Mouse (Mus musculus) heart, adult 2 months (tissue): ENCODE measurements around the gene Tbkbp1. TPM values are rescaled to one million over a fixed set of nuclear protein-coding genes. Genes with fewer than 3 reads are reported as not detected.

ENCODE experiments used
- DNase-seq, 2 experiments: peaks; one replicate each; pipeline ENCODE4 v3.0.0; 2021
- H3K27ac ChIP-seq: fragments of 200-600 bp; 2 replicates; pipeline ENCODE4 v1.8.1; 2022
- H3K27me3 ChIP-seq: fragments of 200-500 bp; 2 replicates; pipeline ENCODE4 v1.6.1; 2012; ENCODE audit warnings: mild to moderate bottlenecking, low read length, inconsistent platforms, mixed read lengths; ENCODE audit not compliant: control insufficient read depth, insufficient read depth
- H3K36me3 ChIP-seq: fragments of 200-500 bp; 2 replicates; pipeline ENCODE4 v1.6.1; 2012; ENCODE audit warnings: low read length, inconsistent platforms; ENCODE audit not compliant: control insufficient read depth, insufficient read depth
- H3K4me1 ChIP-seq: fragments of 200-500 bp; 2 replicates; pipeline ENCODE4 v1.6.1; 2011; ENCODE audit warnings: low read length; ENCODE audit not compliant: control insufficient read depth, insufficient read depth
- H3K4me3 ChIP-seq: fragments of 200-600 bp; 2 replicates; pipeline ENCODE4 v1.8.1; 2022
- H3K79me2 ChIP-seq: fragments of 200-500 bp; replicated peaks from 2 replicates; pipeline ENCODE4 v1.6.1; 2012; ENCODE audit warnings: mild to moderate bottlenecking, inconsistent platforms, low read length, moderate library complexity, mixed read lengths; ENCODE audit not compliant: control insufficient read depth, insufficient read depth
- H3K9ac ChIP-seq: fragments of 200-500 bp; 2 replicates; pipeline ENCODE4 v1.6.1; 2012; ENCODE audit warnings: low read depth, mild to moderate bottlenecking, control low read depth, inconsistent platforms, low read length, mixed read lengths
- CTCF ChIP-seq: fragments of 200-600 bp; IDR thresholded peaks from 2 replicates; pipeline ENCODE4 v1.8.1; 2022; ENCODE audit warnings: antibody characterized with exemption, mild to moderate bottlenecking, moderate library complexity
- EP300 ChIP-seq: fragments of 200-500 bp; IDR thresholded peaks from 2 replicates; pipeline ENCODE4 v1.6.1; 2011; ENCODE audit warnings: low read depth, low read length, control low read depth; ENCODE audit not compliant: insufficient read depth
- POLR2A ChIP-seq: fragments of 200-500 bp; IDR thresholded peaks from 2 replicates; pipeline ENCODE4 v1.6.1; 2011; ENCODE audit warnings: mild to moderate bottlenecking, low read depth, low read length, control low read depth; ENCODE audit not compliant: insufficient read depth
- WGBS: fragments of 180-500 bp; shearing (Covaris S2); methylation state at CpG from one replicate; pipeline ENCODE4 v1.1.7; 2018; 5-methylcytosine and 5-hydroxymethylcytosine counted together
- intact Hi-C: fragments of 180-260 bp; cut with DNase I; formaldehyde crosslinking; loops from one replicate; pipeline ENCODE4 v1.15.1; 2025
- polyA plus RNA-seq: library from polyadenylated mRNA; depleted of rRNA; stranded (reverse); fragments of >200 nt; gene quantifications from 2 replicates; pipeline ENCODE4 v1.2.3, GENCODE M21; 2012
- total RNA-seq, 2 experiments: library from RNA; stranded (reverse); gene quantifications; 2 replicates each; pipeline ENCODE4 v1.2.3; 2021

The Tbkbp1 gene
- total and polyA plus RNA-seq, 3 experiments = 12.1 to 13.5 (median 12.2) TPM

DNA sequence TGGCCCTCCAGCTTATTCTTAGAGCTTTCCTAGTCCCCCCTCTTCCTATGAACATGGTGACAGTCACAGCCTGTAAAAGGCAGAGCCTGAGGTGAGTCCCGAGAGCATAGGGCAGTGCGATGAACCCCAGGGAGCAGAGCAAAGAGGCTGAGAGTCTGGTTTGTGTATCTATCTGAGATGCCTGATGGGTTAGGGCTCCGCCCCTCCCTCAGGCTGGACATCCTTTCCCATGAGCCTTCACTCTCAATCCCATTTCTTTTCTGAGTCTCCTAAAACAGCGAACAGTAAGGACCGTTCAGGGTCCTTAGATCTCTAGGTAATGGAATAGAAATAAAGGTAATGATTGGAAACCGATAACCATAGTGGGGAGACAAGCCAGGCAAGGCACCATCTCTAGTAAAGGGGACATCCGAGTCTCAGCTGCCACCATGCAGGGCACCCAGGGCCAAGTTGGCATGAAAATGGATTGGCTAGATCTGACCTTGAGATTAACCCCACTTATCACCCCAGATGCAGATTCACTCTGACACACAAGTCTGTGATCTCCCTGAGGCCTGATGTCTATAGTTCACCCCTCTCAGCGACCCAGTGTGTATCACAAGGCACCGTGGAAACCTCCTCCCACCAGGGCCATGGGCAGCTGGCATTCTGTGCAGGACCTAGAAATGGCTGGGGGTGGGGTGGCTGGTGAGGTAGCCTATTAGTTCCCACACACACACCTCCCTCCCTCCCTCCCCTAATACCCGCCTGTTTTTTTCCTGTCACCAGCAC is 26.8 kb downstream of the Tbkbp1 start:
- TF ChIP-seq EP300 (no peak), POLR2A (no peak), CTCF (no peak)
- intact Hi-C loops = no loop called here
- H3K36me3 ChIP-seq = no peaks in the 10 kb centered on the region
- no peaks in the 10 kb centered on the region for H3K4me1 ChIP-seq
- H3K27me3 ChIP-seq = no peaks in the 10 kb centered on the region
- H3K4me3 ChIP-seq = no peak overlapping the region
- no peak for DNase-seq
- no peaks in the 10 kb centered on the region for H3K79me2 ChIP-seq
- H3K9ac ChIP-seq = no peak overlapping the region
- no peak overlapping the region for H3K27ac ChIP-seq
- 72% methylated on average over 10 of the region's 10 CpGs for WGBS

DNA sequence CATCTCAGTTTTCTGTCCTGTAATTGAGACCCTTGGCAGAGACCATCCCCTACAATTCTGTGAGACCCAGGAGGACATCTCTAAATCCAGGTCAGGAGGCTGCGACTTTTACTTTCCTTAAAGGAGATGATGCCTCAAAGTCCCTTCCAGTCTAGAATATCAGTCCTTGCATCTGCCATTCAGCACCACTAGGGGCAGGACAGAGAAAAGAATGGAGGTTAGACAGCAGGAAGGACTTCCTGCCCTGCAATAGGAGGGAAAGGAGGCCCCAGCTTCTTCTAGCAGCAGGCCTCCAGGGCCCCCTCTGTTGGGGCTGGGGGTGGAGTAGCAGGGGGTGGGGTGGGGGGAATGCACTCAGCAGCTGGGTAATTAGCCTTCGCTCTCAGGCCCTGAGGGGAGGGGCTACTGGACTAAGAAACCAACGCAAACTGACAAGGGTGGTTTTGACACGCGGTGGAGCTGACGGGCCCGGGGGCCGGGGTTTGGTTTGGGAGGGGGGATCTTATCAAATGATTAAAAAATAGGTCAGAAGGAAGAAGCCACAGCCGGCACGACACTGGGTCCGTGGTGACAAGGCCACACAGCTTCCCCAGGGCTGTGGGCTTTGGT is 27.9 kb downstream of the Tbkbp1 start:
- no peaks in the 10 kb centered on the region for H3K36me3 ChIP-seq
- no peaks in the 10 kb centered on the region for H3K27me3 ChIP-seq
- TF ChIP-seq CTCF (peak; percentile 47), EP300 (no peak), POLR2A (no peak)
- no peak for DNase-seq
- H3K9ac ChIP-seq = no peak overlapping the region
- WGBS = 20% methylated on average over 11 of the region's 11 CpGs
- H3K4me3 ChIP-seq = no peak overlapping the region
- no peaks in the 10 kb centered on the region for H3K4me1 ChIP-seq
- no peaks in the 10 kb centered on the region for H3K79me2 ChIP-seq
- intact Hi-C loops = no loop called here
- H3K27ac ChIP-seq = no peak overlapping the region

DNA sequence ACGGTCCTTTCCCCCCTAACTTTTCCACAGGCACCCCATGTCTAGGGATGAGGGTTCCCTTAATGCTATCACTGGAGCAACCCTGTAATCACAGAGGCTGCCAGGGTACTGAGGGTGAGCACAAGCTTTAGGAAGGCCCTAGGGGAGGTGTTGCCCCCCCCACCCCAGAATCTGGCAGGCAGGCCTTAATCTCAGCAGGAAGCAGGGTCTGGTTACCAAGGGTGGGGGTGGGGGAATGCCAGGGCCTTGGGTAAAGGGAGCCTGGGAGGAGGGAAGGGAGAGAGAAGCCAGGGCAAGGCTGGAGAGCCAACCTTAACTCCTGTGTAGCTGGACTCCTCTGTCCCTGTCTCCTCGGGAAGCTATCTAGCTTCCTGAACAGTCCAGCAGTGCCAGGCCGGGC is 30.7 kb downstream of the Tbkbp1 start:
- Histone ChIP-seq H3K27me3 (peaks cover 4% of the 10 kb centered on the region; the same call in 1 of the 2 replicates), H3K27ac (no peak overlapping the region)

DNA sequence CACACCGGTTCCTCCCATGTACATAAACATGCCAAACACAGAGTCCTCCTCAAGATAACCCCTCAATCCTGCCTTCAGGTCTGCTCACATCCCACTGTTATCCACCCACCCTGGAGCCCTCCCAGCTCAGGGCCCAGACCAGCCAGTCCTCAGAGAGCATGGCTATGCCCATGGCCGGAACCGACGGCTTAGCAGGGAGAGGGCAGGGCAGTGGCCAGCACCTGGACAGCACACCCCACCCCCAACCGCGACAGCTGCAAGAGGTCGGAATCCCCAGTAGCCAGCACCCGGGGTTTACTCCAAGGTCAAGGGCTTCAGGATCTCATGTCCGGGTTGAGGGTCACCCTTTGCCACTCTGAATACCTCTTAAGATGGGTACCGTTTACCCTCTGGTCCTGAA is 31.1 kb downstream of the Tbkbp1 start:
- no peak overlapping the region for H3K4me3 ChIP-seq
- no peaks in the 10 kb centered on the region for H3K36me3 ChIP-seq
- no peak overlapping the region for H3K9ac ChIP-seq
- no peaks in the 10 kb centered on the region for H3K79me2 ChIP-seq
- peaks cover 4% of the 10 kb centered on the region; the same call in 1 of the 2 replicates for H3K27me3 ChIP-seq
- no peak overlapping the region for H3K27ac ChIP-seq
- intact Hi-C loops = no loop called here
- no peaks in the 10 kb centered on the region for H3K4me1 ChIP-seq
- 72% methylated on average over 10 of the region's 10 CpGs for WGBS
- no peak for DNase-seq
- TF ChIP-seq POLR2A = no peak
- no peak for TF ChIP-seq EP300
- TF ChIP-seq CTCF = no peak

More for the DNA sequence above, 30.7 kb downstream of the Tbkbp1 start:
- TF ChIP-seq POLR2A (no peak), CTCF (no peak), EP300 (no peak)
- H3K36me3 ChIP-seq = no peaks in the 10 kb centered on the region
- H3K4me3 ChIP-seq = no peak overlapping the region
- DNase-seq = no peak
- H3K9ac ChIP-seq = no peak overlapping the region
- H3K4me1 ChIP-seq = no peaks in the 10 kb centered on the region
- WGBS = 73% methylated on average over 3 of the region's 3 CpGs
- intact Hi-C loops = no loop called here
- no peaks in the 10 kb centered on the region for H3K79me2 ChIP-seq

DNA sequence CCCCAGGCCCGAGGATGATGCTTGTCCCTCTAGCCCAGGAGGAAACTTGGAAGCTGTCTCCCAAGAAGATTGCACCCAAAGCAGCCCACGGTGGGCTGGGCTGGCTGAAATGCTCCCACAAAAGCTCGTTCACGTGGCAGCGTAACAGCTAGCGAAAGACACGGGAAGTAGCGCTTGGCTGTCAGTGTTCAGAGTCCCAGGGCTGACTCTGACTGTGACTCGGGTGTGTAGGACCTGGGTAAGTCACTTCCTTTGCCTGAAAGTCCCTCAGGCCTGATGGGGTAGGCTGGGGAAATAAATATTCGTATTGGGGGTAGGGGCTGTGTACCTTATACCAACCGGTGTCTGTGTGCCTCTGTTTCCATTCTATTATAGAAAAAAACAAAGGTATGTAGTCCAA is 35.5 kb downstream of the Tbkbp1 start:
- Histone ChIP-seq H3K4me3 (no peak overlapping the region), H3K36me3 (no peaks in the 10 kb centered on the region), H3K79me2 (no peaks in the 10 kb centered on the region), H3K4me1 (no peaks in the 10 kb centered on the region), H3K27ac (no peak overlapping the region), H3K9ac (no peak overlapping the region), H3K27me3 (peaks cover 10% of the 10 kb centered on the region)
- DNase-seq = no peak
- WGBS = 8% methylated on average over 11 of the region's 11 CpGs
- TF ChIP-seq EP300 (no peak), CTCF (no peak), POLR2A (no peak)
- intact Hi-C loops = no loop called here
